Mouse (Mus musculus): ENCODE results near the gene S1pr4. TPM values are rescaled to one million over a fixed set of nuclear protein-coding genes. Genes with fewer than 3 reads are reported as not detected.

S1pr4 gene
- polyA plus RNA-seq, 1 experiment from 2014 or later: 1.0 TPM

GRCm38 (mm10) chr10:81469253-81469652, 30.7 kb downstream of the S1pr4 start:
- no peak overlapping the region for H3K27ac ChIP-seq (replicated peaks)
- no peaks in the 10 kb centered on the region for H3K36me3 ChIP-seq (ENCODE audit: control insufficient read depth, insufficient read depth, low read length)
- no peak overlapping the region for H3K4me2 ChIP-seq (replicated peaks; ENCODE audit: low read depth)
- DNase-seq (ENCODE audit: low spot score) (no peak), ATAC-seq (ENCODE audit: low FRiP score, low TSS enrichment) (no peak)
- peaks cover 3% of the 10 kb centered on the region; the same call in 1 of the 2 replicates for H3K27me3 ChIP-seq (ENCODE audit: control insufficient read depth, insufficient read depth, low read length)
- no peaks in the 10 kb centered on the region for H3K9me3 ChIP-seq (ENCODE audit: control insufficient read depth, low read length)
- WGBS: 64% methylated on average over 5 of the region's 5 CpGs
- no peak for TF ChIP-seq EP300 (optimal IDR thresholded peaks at IDR 0.05)
- no peak for TF ChIP-seq CTCF (IDR thresholded peaks at IDR 0.05; ENCODE audit: low read depth)
- no peak overlapping the region for H3K9ac ChIP-seq (ENCODE audit: low read length)
- 0 out of 2 replicates have a peak, but pooled peaks cover 3% of the 10 kb centered on the region for H3K4me1 ChIP-seq (replicated peaks; ENCODE audit: control insufficient read depth, insufficient read depth)
- no peak overlapping the region for H3K4me3 ChIP-seq (ENCODE audit: low read depth, low read length)

DNA sequence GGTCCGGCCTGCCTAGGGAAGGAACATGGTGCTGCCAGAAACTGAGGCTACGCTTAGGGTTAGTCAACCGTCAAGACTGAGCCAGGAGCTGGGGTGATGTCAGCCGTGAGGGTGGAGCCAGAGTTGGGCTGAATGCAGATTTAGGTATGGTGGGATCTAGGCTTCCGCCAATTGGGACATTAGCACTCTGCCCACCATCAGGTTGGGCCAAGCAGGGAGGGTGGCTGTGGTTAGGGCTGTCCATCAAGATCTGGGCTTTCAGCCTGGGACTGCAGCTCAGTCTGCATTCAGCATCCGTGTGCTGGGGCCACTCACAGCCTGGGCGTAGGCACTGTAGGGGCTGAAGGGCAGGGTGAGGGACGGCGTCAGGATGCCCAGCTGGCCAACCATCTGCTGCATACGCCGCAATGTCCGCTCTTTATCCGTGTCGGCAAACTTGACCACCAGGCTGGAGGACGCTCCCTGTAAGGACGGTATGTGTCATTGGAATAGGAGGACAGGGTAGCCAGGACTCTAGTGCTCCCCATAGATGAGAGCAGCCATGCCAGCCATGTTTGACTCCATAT, 32.2 kb downstream of the S1pr4 start:
- no peak overlapping the region for H3K27ac ChIP-seq (replicated peaks)
- no peak for TF ChIP-seq EP300 (optimal IDR thresholded peaks at IDR 0.05)
- TF ChIP-seq CTCF (IDR thresholded peaks at IDR 0.05; ENCODE audit: low read depth): no peak
- no peaks in the 10 kb centered on the region for H3K9me3 ChIP-seq (ENCODE audit: control insufficient read depth, low read length)
- 0 out of 2 replicates have a peak, but pooled peaks cover 3% of the 10 kb centered on the region for H3K4me1 ChIP-seq (replicated peaks; ENCODE audit: control insufficient read depth, insufficient read depth)
- WGBS: 83% methylated on average over 16 of the region's 16 CpGs
- ATAC-seq (ENCODE audit: low FRiP score, low TSS enrichment) (no peak), DNase-seq (ENCODE audit: low spot score) (no peak)
- H3K4me3 ChIP-seq (ENCODE audit: low read depth, low read length): no peak overlapping the region
- H3K36me3 ChIP-seq (ENCODE audit: control insufficient read depth, insufficient read depth, low read length): no peaks in the 10 kb centered on the region
- H3K4me2 ChIP-seq (replicated peaks; ENCODE audit: low read depth): no peak overlapping the region
- H3K9ac ChIP-seq (ENCODE audit: low read length): no peak overlapping the region
- peaks cover 3% of the 10 kb centered on the region for H3K27me3 ChIP-seq (ENCODE audit: control insufficient read depth, insufficient read depth, low read length)

DNA sequence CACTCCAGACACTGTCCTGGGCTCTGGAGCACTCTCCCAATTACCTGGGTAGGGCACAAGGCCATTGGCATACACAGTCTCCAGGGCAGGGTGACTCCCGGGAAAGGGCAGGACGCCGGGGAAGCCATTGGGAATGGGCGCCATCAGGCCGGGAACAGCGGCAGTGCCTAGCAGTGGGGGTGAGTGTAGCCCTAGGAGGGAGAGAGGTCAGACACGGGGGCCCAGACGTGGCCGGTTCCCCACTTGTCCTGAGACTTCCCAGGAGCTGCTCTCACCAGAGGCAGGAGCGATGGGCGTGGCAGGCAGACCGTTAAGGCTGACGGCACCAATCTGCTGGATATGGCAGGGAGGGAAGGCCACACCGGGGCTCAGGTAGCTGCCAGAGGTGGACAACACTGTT, 33.1 kb downstream of the S1pr4 start:
- Histone ChIP-seq H3K4me3 (ENCODE audit: low read depth, low read length) (no peak overlapping the region), H3K9ac (ENCODE audit: low read length) (no peak overlapping the region), H3K4me2 (replicated peaks; ENCODE audit: low read depth) (no peak overlapping the region), H3K27ac (replicated peaks) (no peak overlapping the region), H3K4me1 (replicated peaks; ENCODE audit: control insufficient read depth, insufficient read depth) (0 out of 2 replicates have a peak, but pooled peaks cover 3% of the 10 kb centered on the region), H3K36me3 (ENCODE audit: control insufficient read depth, insufficient read depth, low read length) (no peaks in the 10 kb centered on the region), H3K27me3 (ENCODE audit: control insufficient read depth, insufficient read depth, low read length) (peaks cover 7% of the 10 kb centered on the region), H3K9me3 (ENCODE audit: control insufficient read depth, low read length) (no peaks in the 10 kb centered on the region)
- DNase-seq (ENCODE audit: low spot score): no peak
- WGBS: 59% methylated on average over 14 of the region's 14 CpGs
- no peak for TF ChIP-seq EP300 (optimal IDR thresholded peaks at IDR 0.05)
- TF ChIP-seq CTCF (IDR thresholded peaks at IDR 0.05; ENCODE audit: low read depth): no peak
- no peak for ATAC-seq (ENCODE audit: low FRiP score, low TSS enrichment)

GRCm38 (mm10) chr10:81466066-81466465, 33.9 kb downstream of the S1pr4 start:
- no peak overlapping the region for H3K4me2 ChIP-seq (replicated peaks; ENCODE audit: low read depth)
- DNase-seq (ENCODE audit: low spot score) (no peak), ATAC-seq (ENCODE audit: low FRiP score, low TSS enrichment) (no peak)
- H3K4me1 ChIP-seq (replicated peaks; ENCODE audit: control insufficient read depth, insufficient read depth): 0 out of 2 replicates have a peak, but pooled peaks cover 3% of the 10 kb centered on the region
- H3K27me3 ChIP-seq (ENCODE audit: control insufficient read depth, insufficient read depth, low read length): peaks cover 7% of the 10 kb centered on the region
- TF ChIP-seq CTCF (IDR thresholded peaks at IDR 0.05; ENCODE audit: low read depth): no peak
- no peak for TF ChIP-seq EP300 (optimal IDR thresholded peaks at IDR 0.05)
- no peaks in the 10 kb centered on the region for H3K36me3 ChIP-seq (ENCODE audit: control insufficient read depth, insufficient read depth, low read length)
- no peak overlapping the region for H3K4me3 ChIP-seq (ENCODE audit: low read depth, low read length)
- WGBS: 52% methylated on average over 2 of the region's 2 CpGs
- H3K27ac ChIP-seq (replicated peaks): no peak overlapping the region
- H3K9ac ChIP-seq (ENCODE audit: low read length): no peak overlapping the region
- no peaks in the 10 kb centered on the region for H3K9me3 ChIP-seq (ENCODE audit: control insufficient read depth, low read length)

DNA sequence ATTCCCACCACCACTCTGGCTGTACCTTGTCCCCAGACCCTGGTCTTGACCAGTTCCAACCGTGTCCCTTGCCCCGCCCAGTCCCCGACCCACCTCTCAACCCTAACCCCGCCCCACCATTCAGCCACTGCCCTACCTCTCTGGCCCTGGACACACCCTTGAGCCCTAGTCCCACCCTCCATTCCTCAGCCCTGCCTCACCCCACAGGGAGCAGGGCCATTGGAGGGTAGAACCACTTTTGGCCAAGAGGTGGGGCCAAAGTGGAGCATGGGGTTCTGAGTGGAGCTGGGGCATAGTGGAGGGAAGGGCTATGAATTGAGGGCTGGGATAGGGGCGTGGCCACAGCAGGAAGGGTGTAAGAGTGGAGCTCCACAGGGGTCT, 34.7 kb downstream of the S1pr4 start:
- H3K4me2 ChIP-seq (replicated peaks; ENCODE audit: low read depth): no peak overlapping the region
- TF ChIP-seq CTCF (IDR thresholded peaks at IDR 0.05; ENCODE audit: low read depth): 0 out of 2 replicates have a peak, but pooled peaks have one; percentile 27
- TF ChIP-seq EP300 (optimal IDR thresholded peaks at IDR 0.05): no peak
- no peak overlapping the region for H3K4me3 ChIP-seq (ENCODE audit: low read depth, low read length)
- no peaks in the 10 kb centered on the region for H3K36me3 ChIP-seq (ENCODE audit: control insufficient read depth, insufficient read depth, low read length)
- 0 out of 2 replicates have a peak, but pooled peaks cover 3% of the 10 kb centered on the region for H3K4me1 ChIP-seq (replicated peaks; ENCODE audit: control insufficient read depth, insufficient read depth)
- no peak overlapping the region; the same call in 1 of the 2 replicates for H3K27ac ChIP-seq (replicated peaks)
- H3K9ac ChIP-seq (ENCODE audit: low read length): no peak overlapping the region
- WGBS: 8% methylated on average over 5 of the region's 5 CpGs
- ATAC-seq (ENCODE audit: low FRiP score, low TSS enrichment) (peak; percentile 79), DNase-seq (ENCODE audit: low spot score) (peak; percentile 82)
- no peaks in the 10 kb centered on the region for H3K9me3 ChIP-seq (ENCODE audit: control insufficient read depth, low read length)
- peaks cover 7% of the 10 kb centered on the region for H3K27me3 ChIP-seq (ENCODE audit: control insufficient read depth, insufficient read depth, low read length)
